Mouse (Mus musculus) intestine, embryonic 14.5 days (tissue): ENCODE measurements at regions not wholly inside any gene's neighbourhood (a gene's known extent, or its start where the extent isn't known, plus 50 kb on each side); places are given as distances from the start of the nearest gene placed in this dataset.

Source experiments
- ATAC-seq: fragments of 200-750 bp; cut with Nextera tagmentation; replicated peaks from 2 replicates; pipeline ENCODE4 v1.8.0; 2017; ENCODE audit warnings: low read depth, moderate number of reproducible peaks, moderate TSS enrichment, moderate library complexity; ENCODE audit not compliant: low FRiP score, low TSS enrichment
- DNase-seq: peaks from one replicate; pipeline ENCODE4 v3.0.0-alpha.2; 2018; ENCODE audit warnings: low spot score
- H3K27ac ChIP-seq: fragments of 300-500 bp; sonication (generic); 2 replicates; pipeline ENCODE4 v1.5.1; 2014; ENCODE audit warnings: low read depth, mild to moderate bottlenecking, control low read depth
- H3K27me3 ChIP-seq: fragments of 300-500 bp; sonication (generic); replicated peaks from 2 replicates; pipeline ENCODE4 v1.6.1; 2014; ENCODE audit warnings: low read length, control low read depth; ENCODE audit not compliant: control insufficient read depth, insufficient read depth
- H3K36me3 ChIP-seq: fragments of 300-500 bp; sonication (generic); 2 replicates; pipeline ENCODE4 v1.6.1; 2014; ENCODE audit warnings: low read length, control low read depth; ENCODE audit not compliant: control insufficient read depth, insufficient read depth
- H3K4me1 ChIP-seq: fragments of 300-500 bp; sonication (generic); replicated peaks from 2 replicates; pipeline ENCODE4 v1.6.1; 2014; ENCODE audit warnings: low read length, control low read depth, mixed read lengths; ENCODE audit not compliant: control insufficient read depth, insufficient read depth
- H3K4me2 ChIP-seq: fragments of 300-500 bp; sonication (generic); 2 replicates; pipeline ENCODE4 v1.6.1; 2014; ENCODE audit warnings: low read length
- H3K4me3 ChIP-seq: fragments of 300-500 bp; sonication (generic); 2 replicates; pipeline ENCODE4 v1.5.1; 2014; ENCODE audit warnings: low read depth, low read length, control low read depth, mixed read lengths
- H3K9ac ChIP-seq: fragments of 300-500 bp; sonication (generic); 2 replicates; pipeline ENCODE4 v1.6.1; 2014; ENCODE audit warnings: mild to moderate bottlenecking, low read length
- H3K9me3 ChIP-seq: fragments of 300-500 bp; sonication (generic); 2 replicates; pipeline ENCODE4 v1.6.1; 2016; ENCODE audit warnings: low read length, control low read depth; ENCODE audit not compliant: control insufficient read depth
- WGBS: fragments of 180-500 bp; shearing (Covaris S2); extraction: QIAGEN DNeasy Blood & Tissue Kit; methylation state at CpG from one replicate; pipeline ENCODE4 v1.1.7; 2014; 5-methylcytosine and 5-hydroxymethylcytosine counted together

DNA sequence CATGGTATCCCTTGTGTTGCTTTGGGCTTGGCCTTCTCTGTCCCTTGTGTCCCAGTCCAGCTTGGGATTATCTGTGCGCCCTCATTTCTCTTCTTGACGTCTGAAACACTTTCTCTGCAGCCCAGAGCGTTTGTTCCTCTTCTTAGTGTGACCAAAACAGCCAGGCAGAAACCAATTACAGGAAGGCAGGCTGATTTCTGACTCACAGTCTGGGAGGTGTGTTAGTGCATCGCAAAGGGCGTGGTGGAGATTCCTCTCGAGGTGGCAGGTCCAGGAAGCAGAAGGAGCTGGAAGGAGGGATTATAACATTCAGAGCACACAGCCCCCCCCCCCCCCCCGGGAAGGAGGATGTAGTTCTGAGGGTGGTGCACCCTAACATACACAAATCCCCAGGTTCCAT is 64.6 kb upstream of the Errfi1 start:
- no peaks in the 10 kb centered on the region for H3K36me3 ChIP-seq
- H3K4me3 ChIP-seq, result no peak overlapping the region
- H3K4me1 ChIP-seq, result peaks cover 12% of the 10 kb centered on the region
- DNase-seq, result no peak
- WGBS, result 54% methylated on average over 7 of the region's 7 CpGs
- H3K9ac ChIP-seq, result no peak overlapping the region
- H3K27me3 ChIP-seq, result no peaks in the 10 kb centered on the region
- H3K27ac ChIP-seq, result no peak overlapping the region
- no peaks in the 10 kb centered on the region for H3K9me3 ChIP-seq
- H3K4me2 ChIP-seq, result no peak overlapping the region
- ATAC-seq, result no peak

DNA sequence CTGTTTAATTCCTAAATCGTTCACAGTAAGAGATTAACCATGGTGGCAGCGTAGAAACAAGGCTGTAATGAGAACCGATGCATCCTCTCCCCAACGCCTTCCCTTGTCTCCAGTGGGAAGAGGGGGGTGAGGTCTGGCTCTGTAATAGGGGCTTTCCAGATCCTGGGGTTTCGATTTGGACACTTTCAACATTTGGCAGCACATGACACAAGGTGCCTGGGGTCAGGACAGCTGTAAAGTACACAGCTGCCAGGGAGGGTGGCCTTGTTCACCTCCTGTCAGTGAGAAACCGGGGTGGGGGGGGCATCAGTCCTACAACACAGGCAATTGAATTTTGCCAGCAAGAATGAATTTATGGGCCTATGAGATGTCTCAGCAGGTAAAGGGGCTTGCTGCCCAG is 66.6 kb upstream of the Errfi1 start:
- Histone ChIP-seq H3K4me2 (no peak overlapping the region), H3K27me3 (no peaks in the 10 kb centered on the region), H3K4me3 (no peak overlapping the region), H3K9me3 (no peaks in the 10 kb centered on the region), H3K4me1 (peaks cover 12% of the 10 kb centered on the region), H3K9ac (no peak overlapping the region), H3K27ac (no peak overlapping the region), H3K36me3 (no peaks in the 10 kb centered on the region)
- WGBS, result 39% methylated on average over 6 of the region's 6 CpGs
- no peak for DNase-seq
- no peak for ATAC-seq

DNA sequence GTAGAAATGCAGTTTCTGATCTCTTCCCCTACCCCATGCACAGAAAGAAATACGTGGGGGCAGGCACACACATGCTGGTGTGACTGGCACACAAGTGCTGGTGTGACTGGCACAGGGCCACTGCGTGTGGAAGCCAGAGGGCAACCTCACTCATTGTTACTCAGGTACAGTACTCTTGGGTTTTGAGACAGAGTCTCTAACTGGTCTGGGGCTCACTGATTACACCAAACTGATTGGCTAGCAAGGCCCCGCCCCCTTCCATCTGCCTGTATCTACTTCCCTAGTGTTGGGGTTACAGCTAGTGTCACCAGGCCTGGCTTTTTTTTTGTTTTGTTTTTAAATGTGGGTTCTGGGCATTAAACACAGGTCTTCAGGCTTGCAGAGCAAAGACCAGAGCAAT is 67.1 kb upstream of the Errfi1 start:
- no peaks in the 10 kb centered on the region for H3K36me3 ChIP-seq
- no peak overlapping the region for H3K9ac ChIP-seq
- H3K4me2 ChIP-seq, result no peak overlapping the region
- H3K4me1 ChIP-seq, result peaks cover 12% of the 10 kb centered on the region
- H3K9me3 ChIP-seq, result no peaks in the 10 kb centered on the region
- ATAC-seq (no peak), DNase-seq (no peak)
- WGBS, result 85% methylated on average over 3 of the region's 3 CpGs
- H3K27me3 ChIP-seq, result no peaks in the 10 kb centered on the region
- no peak overlapping the region for H3K4me3 ChIP-seq
- H3K27ac ChIP-seq, result no peak overlapping the region

DNA sequence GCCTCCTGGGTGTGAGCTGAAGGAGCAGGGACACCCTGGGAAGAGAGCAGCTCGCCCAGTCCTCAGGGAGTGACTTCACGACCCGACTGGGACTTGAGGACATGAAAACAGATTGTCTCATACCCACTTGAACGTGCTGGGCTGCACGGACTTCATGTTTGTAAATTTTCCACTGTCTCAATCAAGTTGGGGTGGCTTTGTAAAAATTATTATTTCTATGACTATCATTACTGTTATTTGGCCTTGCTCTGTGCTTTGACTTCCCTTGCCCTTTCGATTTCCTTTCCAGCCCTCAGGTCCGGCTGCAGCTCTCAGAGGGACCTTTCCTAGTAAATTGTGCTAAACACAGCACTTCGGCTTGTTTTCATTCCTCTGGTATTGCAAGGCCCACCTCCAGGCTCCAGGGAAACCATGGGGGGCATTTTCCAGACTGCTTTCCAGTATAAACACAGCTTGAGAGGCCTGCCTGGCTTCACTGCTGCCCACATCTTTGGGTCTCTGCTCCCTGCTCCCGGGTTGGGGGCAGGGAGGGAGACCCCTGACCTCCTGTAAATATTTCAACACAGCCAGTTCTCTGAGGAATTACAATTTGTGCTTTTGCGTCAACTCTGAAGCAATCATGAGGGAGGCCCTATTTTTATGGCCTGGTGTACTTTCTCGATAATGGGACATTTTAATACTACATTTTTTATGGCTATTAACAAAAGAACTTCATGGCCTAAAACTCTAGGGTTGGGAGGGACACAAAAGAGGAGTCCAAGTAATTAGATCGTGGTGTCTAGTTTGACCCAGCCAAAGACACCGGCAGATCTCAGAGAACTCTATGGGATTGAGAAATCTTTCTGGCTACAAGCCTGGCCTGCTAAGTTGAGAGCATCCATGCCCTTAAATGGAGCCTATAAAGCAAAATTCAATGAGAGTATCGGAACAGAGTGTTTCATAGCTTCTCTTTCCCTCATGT is 68.9 kb upstream of the Errfi1 start:
- no peaks in the 10 kb centered on the region for H3K9me3 ChIP-seq
- H3K36me3 ChIP-seq, result no peaks in the 10 kb centered on the region
- no peak overlapping the region for H3K4me2 ChIP-seq
- H3K9ac ChIP-seq, result 0 out of 2 replicates have a peak overlapping the region, but pooled peaks have one; percentile 10
- H3K27me3 ChIP-seq, result no peaks in the 10 kb centered on the region
- no peak for DNase-seq
- peaks cover 12% of the 10 kb centered on the region for H3K4me1 ChIP-seq
- no peak for ATAC-seq
- H3K27ac ChIP-seq, result peak overlapping the region; percentile 18; the same call in 1 of the 2 replicates
- no peak overlapping the region for H3K4me3 ChIP-seq
- 38% methylated on average over 14 of the region's 14 CpGs for WGBS

DNA sequence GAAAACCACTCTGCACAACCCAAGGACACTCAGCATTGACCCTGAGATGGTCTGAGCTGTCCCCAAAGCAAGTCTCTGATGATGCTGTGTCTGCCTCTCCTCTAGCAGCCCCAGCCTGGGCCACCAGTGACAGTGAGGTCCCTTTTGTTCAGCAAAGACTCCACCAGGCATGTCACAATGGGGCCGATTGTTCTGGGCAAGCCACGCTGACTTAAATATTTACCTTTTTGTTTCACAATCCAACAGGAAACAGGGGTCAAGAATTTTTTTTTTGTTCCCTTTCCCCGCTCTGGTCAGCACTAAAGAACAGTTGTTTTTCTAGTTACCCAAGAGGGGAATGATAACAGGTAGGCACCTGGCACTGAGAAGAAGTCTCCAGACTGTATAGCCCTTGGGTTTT is 72.4 kb upstream of the Errfi1 start:
- Histone ChIP-seq H3K4me2 (no peak overlapping the region), H3K4me3 (no peak overlapping the region), H3K9me3 (no peaks in the 10 kb centered on the region), H3K9ac (no peak overlapping the region), H3K4me1 (peaks cover 22% of the 10 kb centered on the region), H3K36me3 (no peaks in the 10 kb centered on the region), H3K27ac (no peak overlapping the region; the same call in 1 of the 2 replicates), H3K27me3 (no peaks in the 10 kb centered on the region)
- no peak for ATAC-seq
- 37% methylated on average over 3 of the region's 3 CpGs for WGBS
- no peak for DNase-seq

DNA sequence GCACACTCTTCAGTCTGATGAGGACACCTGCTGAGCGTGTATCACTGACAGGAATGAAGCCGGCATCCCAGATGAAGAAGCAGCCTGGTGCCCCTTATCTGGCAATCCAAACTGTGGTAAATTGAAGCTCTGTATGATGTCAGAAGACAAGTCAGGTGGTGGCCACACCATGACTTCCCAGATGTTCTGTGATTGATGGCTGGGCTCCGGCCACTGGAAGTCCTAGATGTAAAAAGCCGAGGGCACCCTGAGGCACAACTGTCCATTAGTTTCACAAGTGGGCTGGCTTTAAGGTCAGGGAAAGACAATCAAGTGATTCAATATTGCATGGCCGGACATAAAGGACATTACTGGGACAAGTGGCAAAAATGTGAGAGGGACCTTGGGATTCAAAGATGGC is 74.4 kb upstream of the Errfi1 start:
- Histone ChIP-seq H3K4me3 (no peak overlapping the region), H3K4me1 (peaks cover 11% of the 10 kb centered on the region), H3K9me3 (0 out of 2 replicates have a peak, but pooled peaks cover 3% of the 10 kb centered on the region), H3K36me3 (no peaks in the 10 kb centered on the region), H3K4me2 (no peak overlapping the region), H3K27me3 (no peaks in the 10 kb centered on the region), H3K9ac (no peak overlapping the region), H3K27ac (no peak overlapping the region)
- DNase-seq (no peak), ATAC-seq (no peak)
- 55% methylated on average over 5 of the region's 5 CpGs for WGBS

DNA sequence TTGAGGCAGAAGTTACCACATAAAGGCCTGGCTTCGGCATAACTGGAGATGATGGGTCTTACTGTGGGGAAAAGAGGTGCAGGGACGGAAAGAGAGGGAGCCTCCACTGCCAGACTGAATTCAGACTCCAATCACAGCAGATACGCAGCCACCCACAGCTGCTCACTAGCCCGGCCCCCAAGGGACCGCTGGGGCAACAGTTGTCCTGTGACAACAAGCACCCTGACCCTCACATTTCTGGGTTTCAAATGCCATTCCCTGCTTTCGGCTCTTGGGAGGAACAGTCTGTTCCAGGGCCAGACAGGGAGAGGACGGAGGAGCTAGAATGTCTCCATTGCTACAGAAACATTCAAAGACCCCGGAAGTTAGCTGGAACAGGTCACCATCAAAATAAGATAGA is 75.0 kb upstream of the Errfi1 start:
- Histone ChIP-seq H3K9ac (0 out of 2 replicates have a peak overlapping the region, but pooled peaks have one; percentile 1), H3K4me1 (peaks cover 10% of the 10 kb centered on the region), H3K27me3 (no peaks in the 10 kb centered on the region), H3K36me3 (no peaks in the 10 kb centered on the region), H3K4me3 (no peak overlapping the region), H3K27ac (no peak overlapping the region), H3K9me3 (0 out of 2 replicates have a peak, but pooled peaks cover 8% of the 10 kb centered on the region), H3K4me2 (no peak overlapping the region)
- ATAC-seq, result no peak
- WGBS, result 58% methylated on average over 8 of the region's 8 CpGs
- DNase-seq, result no peak

DNA sequence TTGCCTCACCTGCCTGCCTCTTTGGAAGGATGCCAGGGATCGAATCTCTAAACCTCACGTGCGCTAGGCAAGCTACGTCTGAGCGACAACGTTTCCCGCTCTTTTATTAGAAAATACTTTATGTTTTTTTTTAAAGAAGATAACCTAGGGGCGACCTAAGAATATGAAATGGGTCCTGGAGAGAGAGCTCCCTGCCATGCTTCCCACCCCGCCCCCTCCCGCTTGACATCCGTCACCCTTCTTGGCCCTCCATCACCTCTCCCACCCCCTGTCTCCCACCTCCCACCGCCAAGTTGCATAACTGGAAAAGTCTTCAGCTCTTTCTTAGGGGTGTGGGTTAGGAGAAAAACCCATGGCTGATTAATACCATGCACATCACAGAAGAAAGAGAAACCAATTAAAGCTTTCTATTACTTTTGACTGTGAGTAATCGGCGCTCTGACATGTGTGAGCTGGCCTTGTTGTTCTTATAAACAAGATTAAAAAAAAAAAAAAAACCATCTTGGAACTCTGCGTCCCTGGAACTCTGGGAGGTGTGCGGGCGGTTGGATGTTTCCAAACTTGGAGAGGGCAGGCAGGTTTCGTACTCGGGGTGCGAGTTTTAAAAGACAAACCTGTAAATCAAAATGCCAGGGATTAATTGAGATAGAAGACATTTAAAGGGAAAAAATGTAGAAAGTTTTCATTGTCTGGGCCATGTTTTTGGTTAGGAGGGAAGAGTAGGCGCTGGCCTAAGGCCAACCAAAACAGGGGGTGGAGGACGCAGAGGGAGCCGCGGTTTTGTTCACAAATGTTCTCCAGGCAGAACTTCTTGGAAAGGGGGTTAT is 77.8 kb upstream of the Errfi1 start:
- Histone ChIP-seq H3K9ac (no peak overlapping the region), H3K4me3 (no peak overlapping the region), H3K36me3 (no peaks in the 10 kb centered on the region), H3K27me3 (no peaks in the 10 kb centered on the region), H3K9me3 (peaks cover 14% of the 10 kb centered on the region; the same call in 1 of the 2 replicates), H3K4me1 (peaks cover 10% of the 10 kb centered on the region), H3K4me2 (no peak overlapping the region), H3K27ac (no peak overlapping the region)
- WGBS, result 77% methylated on average over 24 of the region's 24 CpGs
- ATAC-seq (no peak), DNase-seq (no peak)
